Mouse (Mus musculus): Measurements from ENCODE around the gene Dhx33.

Gene Dhx33

DNA sequence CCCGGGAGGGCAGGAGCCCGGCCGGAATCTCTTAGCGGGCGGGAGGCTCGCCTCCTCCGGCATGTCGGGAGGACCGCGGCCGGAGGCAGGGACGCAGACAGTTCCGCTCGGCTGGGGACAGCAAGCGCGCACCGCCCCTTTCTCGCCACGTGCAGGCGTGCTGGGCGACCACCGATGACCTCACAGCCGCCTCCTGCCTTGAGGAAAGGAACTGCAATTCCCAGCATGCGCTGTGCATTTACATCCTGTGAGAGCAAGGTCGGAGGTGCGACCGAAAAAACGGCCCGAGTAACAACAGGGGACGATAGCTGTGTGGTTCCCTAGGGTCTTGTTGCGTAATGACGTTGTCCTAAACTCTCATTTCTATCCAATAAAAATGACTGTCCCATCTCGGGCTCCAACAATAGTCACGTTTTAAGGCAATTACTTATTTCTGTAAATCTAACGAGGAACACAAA lies at the start of gene Dhx33:
TSS of gene Dhx33 (minus strand) at position 122 of the 458 bp plus-strand sequence.
- DNase-seq (ENCODE audit: low read depth): peak; percentile 99

- peak; percentile 60 for DNase-seq (ENCODE audit: low read depth)
Measured at GRCm38 (mm10) chr11:71052554-71052953, 48.3 kb upstream of the Dhx33 start.

GRCm38 (mm10) chr11:71039526-71040298 lies 35.5 kb upstream of the Dhx33 start:
- no peak for DNase-seq (ENCODE audit: low read depth)

DNA sequence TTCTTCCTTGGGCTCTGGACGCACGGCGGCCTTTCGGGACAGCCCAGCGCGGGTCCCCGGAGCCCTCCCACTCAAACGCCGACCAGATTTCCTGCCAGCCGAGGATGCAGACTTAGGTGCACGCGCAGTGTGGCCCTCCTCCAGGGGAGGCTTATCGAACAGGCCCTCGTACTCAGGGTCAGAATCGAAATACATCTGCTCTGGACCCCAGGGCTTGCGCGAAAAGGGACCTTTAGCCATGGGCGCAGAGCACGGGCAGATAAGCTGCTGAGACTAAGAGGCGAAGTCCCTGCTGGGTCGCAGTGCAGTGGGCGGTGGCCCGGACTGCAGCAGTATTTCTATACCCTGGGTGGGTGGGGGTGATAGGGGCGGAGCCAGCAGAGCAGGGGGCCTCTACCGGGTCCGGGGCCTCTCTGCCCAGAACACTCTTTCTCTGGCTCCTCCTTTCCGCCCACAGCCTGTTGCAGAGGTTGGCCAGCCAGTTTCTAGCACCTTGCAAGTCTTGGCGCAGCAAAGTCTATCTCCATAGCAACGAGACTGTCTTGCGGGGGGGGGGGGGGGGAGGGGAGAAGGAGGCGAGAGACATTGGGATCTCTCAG lies 29.0 kb upstream of the Dhx33 start, which contains the start of gene 6330403K07Rik:
TSS of gene 6330403K07Rik (minus strand) at position 351 of the 599 bp plus-strand sequence.
- no peak for DNase-seq (ENCODE audit: low read depth)

GRCm38 (mm10) chr11:71032491-71033162 lies 28.4 kb upstream of the Dhx33 start:
- no peak for DNase-seq (ENCODE audit: low read depth)

- DNase-seq (ENCODE audit: low read depth): no peak
Measured at GRCm38 (mm10) chr11:71032070-71032469, 27.8 kb upstream of the Dhx33 start.

DNA sequence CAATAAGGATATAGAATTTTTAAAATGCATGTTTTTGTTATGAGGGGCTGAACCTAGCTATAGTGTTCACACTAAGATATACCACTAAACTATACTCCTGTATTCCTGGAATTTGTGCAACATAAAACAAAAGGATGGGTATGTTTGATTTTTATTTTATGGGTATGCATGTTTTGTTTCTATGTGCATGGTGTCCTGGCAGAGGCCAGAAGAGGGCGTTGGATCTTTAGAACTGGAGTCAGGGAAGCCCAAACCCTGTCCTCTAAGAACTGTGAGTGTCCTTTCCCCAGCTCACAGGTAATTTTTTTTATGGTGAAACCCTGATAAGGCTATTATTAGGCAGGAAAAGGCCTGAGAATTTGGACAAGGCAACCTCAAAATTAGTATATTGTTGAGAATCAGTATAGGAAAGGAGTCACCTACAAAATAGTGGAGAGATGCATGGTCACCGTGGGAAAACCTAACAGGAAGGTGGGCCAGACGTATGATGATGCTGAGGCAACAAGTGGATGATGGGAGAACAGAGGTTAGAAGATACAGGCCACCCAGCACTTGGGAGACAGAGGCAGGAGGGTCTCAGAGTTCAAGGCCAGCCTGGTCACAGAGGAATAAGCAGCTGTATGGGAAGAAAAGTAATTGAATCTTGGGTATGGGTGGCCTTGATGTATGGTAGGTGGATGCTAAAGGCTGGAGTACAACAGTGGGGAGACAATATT lies 25.3 kb upstream of the Dhx33 start:
- no peak for DNase-seq (ENCODE audit: low read depth)

- DNase-seq (ENCODE audit: low read depth): no peak
Measured at GRCm38 (mm10) chr11:71028280-71028679, 24.0 kb upstream of the Dhx33 start.

- peak; percentile 100 for DNase-seq (ENCODE audit: low read depth)
Measured at GRCm38 (mm10) chr11:71019201-71020068, 15.2 kb upstream of the Dhx33 start, which contains the start of the genes Mis12 and Derl2. Mis12 (plus strand) TSS chr11:71019611. Derl2 (minus strand) TSS chr11:71019841.

DNA sequence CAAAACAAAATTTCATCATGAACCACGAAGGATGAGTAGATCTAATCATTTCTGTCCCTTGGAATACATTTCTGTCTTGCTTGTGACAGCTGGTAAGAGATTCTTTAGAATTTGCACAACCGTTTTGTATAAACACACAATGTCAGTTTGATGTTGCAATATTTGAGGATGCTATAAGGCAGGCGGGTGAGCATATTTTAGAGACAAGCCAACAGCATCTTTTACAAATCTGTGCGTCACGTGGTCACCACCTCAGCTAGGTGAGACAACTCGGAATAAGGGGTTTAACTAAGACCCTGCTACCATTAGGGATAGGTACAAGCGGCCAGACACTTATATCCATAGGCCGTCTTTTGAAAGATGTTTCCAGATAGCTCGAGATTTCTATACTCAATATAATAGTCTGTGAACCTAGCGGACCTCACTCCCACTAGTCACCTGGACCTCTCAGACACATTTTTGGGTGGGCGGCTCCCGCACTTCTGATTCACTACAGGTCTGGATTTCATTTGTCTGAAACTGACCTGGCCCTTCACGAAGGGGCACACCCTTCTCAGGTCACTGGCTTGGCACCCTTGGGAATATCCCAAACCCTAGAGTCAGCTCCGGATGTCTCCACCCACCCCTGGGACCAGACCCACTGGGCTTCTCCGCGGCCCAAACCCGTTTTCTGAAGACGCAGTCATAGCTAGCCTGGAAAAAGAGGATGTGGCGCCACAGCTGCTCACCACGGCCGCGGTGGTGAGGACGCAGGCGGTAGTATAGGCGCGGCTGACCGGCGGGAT lies 14.4 kb upstream of the Dhx33 start:
- DNase-seq (ENCODE audit: low read depth): peak; percentile 47

DNA sequence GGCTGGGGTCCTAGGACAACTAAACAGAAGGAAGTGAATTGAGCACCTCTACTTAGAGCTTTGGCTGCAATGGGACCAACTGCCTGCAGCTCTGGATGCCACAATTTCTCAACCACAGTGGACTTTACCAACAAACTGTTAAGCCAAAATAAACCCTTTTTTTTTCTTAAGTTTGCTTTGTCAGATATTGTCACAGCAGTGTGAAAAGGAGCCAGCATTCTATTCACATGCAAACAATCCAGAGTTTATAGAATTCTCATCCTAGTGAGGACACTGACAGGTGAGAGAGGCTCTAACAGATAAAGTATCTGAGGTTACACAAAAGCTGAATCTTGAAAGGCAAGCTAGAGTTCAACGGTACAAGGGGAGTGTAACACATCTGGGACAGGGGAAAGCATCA lies 12.8 kb upstream of the Dhx33 start:
- DNase-seq (ENCODE audit: low read depth): no peak

- no peak for DNase-seq (ENCODE audit: low read depth)
Measured at GRCm38 (mm10) chr11:71012743-71013142, 8.5 kb upstream of the Dhx33 start.

DNA sequence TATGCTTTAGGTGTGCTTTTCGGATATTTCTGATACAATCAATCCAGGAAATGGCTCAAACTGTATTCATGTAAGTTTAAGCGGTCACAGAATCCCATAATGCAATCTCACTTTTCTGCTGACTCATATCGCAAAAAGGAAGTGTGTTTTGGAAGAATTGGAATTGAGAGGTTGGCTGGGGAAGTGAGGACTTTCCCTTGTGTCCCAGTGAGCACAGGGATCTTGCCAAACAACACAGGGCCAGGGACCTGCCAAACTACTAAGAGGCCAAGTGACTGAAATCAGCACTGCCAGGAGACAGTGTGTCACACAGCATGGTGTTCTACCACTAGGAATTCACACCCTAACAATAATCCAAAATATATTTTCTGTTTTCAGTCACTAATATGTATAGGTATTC lies 4.1 kb upstream of the Dhx33 start:
- peak; percentile 40 for DNase-seq (ENCODE audit: low read depth)

- DNase-seq (ENCODE audit: low read depth): no peak
Measured at GRCm38 (mm10) chr11:71007831-71008230, 3.6 kb upstream of the Dhx33 start.

- no peak for DNase-seq (ENCODE audit: low read depth)
Measured at GRCm38 (mm10) chr11:71007026-71007425, 2.8 kb upstream of the Dhx33 start.

- DNase-seq (ENCODE audit: low read depth): peak; percentile 30
Measured at GRCm38 (mm10) chr11:71005046-71005445, 809 bp upstream of the Dhx33 start.

DNA sequence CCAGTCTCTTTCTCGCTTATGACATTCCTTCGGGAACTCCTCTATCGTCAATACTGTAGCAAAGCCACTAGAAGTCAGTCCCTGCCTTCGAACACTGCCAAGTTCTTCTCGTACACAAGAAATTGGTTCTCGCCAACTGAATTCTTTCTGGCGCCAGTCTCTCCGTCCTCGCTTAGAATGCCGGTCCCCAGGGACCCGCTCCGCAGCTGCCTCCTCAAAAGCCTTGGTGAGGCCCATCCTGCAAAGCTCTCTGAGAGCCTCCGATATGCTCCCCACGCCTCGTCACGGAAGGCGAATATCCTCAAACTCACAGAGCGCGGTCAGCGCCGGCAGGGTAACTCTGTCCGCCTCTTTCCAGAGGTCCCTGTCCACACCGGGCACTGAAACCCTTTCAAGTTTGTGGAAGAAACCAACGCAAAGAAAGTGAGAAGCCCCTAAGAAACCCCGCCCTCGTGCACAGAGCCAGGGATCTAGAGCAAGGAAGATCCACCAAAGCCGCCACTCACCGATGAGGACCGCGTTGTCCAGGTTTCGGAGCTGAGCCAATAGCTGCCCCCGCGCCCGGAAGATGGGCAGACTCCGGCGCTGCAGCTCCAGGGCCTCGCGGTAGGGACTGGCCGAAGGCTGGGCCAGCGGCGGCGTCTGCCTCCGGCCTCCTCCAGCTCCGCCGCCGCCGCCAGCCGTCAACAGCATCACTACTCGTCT lies 474 bp downstream of the Dhx33 start:
- DNase-seq (ENCODE audit: low read depth): peak; percentile 81

- DNase-seq (ENCODE audit: low read depth): no peak
Measured at GRCm38 (mm10) chr11:71001167-71001566, 3.1 kb downstream of the Dhx33 start.

- DNase-seq (ENCODE audit: low read depth): peak; percentile 90
Measured at GRCm38 (mm10) chr11:70982557-70983228, 21.5 kb downstream of the Dhx33 start, which contains the start of gene C1qbp. C1qbp (minus strand) TSS chr11:70983026.

Data from 416B (cell line).